Mouse (Mus musculus) embryo, embryonic 11.5 days (tissue): ENCODE data around the gene Slco4c1.

Source experiments
- DNase-seq: peaks from one replicate; pipeline ENCODE4 v3.0.0-alpha.2; 2012; ENCODE audit warnings: low read depth, low spot score

The Slco4c1 gene

GRCm38 (mm10) chr1:96770283-96770682 lies 101.7 kb downstream of the Slco4c1 start:
- DNase-seq = no peak

- no peak for DNase-seq
These were observed 103.7 kb downstream of the Slco4c1 start for GRCm38 (mm10) chr1:96768264-96768663.

DNA sequence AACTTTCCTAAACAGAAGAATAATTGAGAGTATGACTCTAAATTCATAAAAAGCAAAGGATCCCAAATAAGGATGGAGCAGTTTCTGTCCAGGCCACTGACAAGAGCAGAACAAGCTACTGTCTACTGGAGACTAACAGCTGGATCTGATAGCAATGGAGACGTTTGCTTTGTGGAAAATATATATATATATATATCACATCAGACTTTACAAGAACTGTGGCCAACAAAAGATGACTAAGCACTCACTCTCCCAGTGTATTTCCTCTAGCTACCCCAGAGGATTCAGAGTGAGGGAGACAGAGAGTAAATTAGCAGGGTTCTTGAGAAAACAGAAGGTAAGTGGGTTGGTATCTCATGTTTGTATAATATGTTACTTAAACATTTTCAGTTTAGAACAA lies 105.4 kb downstream of the Slco4c1 start:
- DNase-seq = no peak
